Mouse (Mus musculus): ENCODE results near the gene Zfp382.

- TF ChIP-seq CTCF (IDR thresholded peaks at IDR 0.05; ENCODE audit: low read depth) (no peak), EP300 (IDR thresholded peaks at IDR 0.05; ENCODE audit: low read depth) (no peak)
Observed at GRCm38 (mm10) chr7:30072146-30073028, 49.4 kb upstream of the Zfp382 start, which contains the start of gene Zfp82.
